Mouse (Mus musculus): ENCODE data around the gene Fkbp1b.
"Not testable (repeated sequence)": the region's sequence is repeated elsewhere in the genome, so short reads cannot be mapped to it uniquely, and the experiment has no call there.

The Fkbp1b gene

DNA sequence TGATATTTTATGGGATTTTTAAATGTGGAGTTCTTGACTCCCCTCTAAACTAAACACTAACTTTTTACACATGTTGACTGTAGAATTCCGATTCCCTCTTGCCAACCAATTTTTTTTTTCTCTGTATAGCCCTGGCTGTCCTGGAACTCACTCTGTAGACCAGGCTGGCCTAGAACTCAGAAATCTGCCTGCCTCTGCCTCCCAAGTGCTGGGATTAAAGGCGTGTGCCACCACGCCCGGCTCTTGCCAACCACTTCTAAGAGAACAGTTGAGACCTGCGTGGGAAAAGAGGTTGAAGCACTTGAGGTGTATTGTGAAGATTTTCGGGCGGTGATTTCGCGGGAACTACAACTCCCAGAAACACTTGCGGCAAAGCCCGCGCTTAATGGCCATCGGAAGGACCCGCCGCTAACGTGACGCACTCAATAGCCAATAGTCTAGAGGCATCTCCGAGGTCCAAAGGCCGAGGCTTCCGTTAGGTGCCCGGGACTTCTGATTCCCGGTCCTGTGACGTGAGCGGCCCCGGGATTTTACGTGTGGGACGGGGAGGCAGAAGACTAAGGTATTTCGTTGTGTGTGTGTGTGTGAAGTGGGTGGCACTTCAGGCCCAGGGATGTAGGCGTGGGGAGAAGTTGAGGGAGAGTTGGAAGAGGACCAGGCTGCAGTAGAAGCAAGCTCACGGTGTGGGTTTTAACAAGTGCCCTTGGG lies 1.7 kb upstream of the Fkbp1b start, which contains the start of gene Wdcp:
Gene Wdcp, plus strand, starts transcription at position 414 of the 708 bp plus-strand sequence.
- DNase-seq (ENCODE audit: low spot score), result peak; percentile 93

DNA sequence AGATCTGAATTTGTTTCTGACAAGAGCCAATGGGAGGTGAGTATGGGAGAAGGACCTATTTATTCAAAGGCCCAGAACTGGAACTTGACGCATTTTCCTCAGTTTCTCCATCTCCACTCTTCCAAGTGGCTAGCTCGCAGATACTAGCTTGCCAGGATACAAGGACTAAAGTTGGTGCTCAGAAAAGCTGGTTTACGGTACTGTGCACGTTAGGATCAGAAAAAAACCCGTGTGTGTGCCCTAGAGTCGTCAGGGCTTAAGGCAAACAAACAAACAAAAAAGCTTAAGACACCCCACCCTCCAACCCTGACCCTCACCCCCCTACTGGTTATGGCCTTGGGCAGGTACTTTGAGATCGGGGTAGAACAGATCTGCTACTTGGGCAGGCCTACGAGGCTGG lies 1.1 kb upstream of the Fkbp1b start:
- no peak for DNase-seq (ENCODE audit: low spot score)

DNA sequence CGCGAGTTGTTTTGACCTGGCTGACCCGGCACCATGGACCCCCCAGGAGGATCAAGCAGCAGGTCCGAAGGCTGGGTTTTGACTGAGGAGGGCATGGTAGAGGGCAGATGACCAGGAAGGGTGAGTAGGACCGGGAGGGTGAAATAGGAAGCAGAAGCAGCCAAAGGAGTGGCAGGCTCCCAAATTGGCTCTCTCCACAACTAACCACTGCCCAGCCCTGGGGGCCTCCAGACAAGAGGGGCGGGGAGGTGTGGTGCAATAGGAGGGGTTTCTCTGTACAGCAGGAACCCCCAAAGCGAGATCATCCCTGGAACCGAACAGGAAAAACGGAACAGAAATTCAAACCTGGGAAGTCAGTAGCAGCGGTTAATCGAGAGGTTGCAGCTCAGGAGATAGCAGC lies 650 bp downstream of the Fkbp1b start:
- no peak for DNase-seq (ENCODE audit: low spot score)

GRCm38 (mm10) chr12:4840010-4840409 lies 1.4 kb downstream of the Fkbp1b start:
- no peak for DNase-seq (ENCODE audit: low spot score)

DNA sequence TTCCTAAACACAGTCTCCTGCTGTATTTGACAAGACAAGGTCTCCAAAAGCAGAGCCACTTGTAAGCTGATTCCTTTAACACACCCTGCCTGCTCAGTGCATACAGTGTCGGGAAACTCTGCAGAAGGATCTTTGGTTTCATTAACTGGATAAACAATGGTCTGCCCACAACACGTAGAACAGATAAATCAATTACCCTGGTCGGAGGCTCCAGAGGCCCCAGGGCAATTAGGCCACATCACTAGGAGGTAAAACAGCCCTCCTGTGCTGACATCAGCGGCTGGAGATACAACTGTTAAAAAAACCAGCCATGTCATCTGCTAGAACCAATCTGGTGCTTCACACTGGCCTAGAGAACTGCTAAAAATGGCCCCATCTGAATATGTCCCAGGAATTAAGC lies 4.4 kb downstream of the Fkbp1b start:
- DNase-seq (ENCODE audit: low spot score), result no peak

GRCm38 (mm10) chr12:4827256-4827655 lies 14.1 kb downstream of the Fkbp1b start:
- DNase-seq (ENCODE audit: low spot score), result no peak

DNA sequence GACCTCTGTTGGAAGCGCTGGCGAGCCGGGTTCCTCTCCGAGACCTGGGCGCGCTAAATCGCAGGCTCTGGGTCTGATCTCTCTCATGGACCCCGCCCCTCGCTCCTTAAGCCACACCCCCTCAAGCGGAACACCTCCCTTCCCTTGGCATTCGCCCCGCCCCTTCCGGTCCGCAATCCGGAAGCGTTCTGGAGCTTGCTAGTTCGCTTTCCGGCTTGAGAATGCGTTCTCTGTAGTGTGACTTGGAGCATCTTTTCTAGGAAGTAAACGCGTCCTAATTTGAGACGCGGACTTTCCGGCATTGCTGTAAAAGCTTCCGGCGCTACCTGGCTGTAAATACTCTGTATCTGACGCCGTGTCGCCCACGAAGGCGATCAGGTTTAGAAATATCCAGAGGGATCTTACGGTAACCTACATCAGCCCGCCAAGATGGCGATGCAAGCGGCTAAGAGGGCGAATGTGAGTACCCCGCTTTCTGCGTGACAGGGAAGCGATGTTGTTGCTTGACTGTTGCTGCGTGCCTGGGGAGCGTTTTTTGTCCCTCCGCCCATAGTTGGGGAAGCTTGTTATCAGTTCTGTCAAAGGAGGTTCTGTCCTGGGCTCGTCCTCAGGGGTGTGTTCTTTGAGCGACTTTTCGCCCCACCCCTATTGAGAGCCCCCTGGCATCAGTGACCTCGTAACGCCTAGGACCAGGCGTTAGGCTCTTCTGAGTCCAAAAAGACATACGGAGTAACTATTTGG lies 23.9 kb downstream of the Fkbp1b start, which contains the start of gene Sf3b6:
Gene Sf3b6, plus strand, starts transcription at position 184 of the 741 bp plus-strand sequence.
- DNase-seq (ENCODE audit: low spot score), result peak; percentile 99

GRCm38 (mm10) chr12:4816680-4817360 lies 24.6 kb downstream of the Fkbp1b start:
- no peak for DNase-seq (ENCODE audit: low spot score)

DNA sequence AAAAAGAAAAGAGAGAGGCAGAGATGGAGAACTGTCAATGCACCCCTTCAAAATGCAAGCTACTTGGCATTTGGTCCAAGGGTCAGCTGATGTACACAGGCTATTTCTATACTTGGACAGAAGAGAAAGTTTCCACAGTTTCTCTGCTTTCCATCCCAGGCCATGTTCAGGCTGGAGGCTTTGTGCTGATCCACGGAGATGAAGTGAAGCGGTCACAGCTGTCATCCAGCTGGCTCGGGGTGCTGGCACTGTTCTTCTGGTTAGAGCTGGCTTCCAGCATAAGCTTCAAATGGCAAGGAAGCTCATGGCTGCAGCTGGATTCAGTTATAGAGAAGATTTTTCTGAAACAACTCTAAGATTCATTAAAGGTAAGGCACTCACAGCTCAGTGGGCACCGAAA lies 27.8 kb downstream of the Fkbp1b start:
- DNase-seq (ENCODE audit: low spot score), result peak; percentile 44

DNA sequence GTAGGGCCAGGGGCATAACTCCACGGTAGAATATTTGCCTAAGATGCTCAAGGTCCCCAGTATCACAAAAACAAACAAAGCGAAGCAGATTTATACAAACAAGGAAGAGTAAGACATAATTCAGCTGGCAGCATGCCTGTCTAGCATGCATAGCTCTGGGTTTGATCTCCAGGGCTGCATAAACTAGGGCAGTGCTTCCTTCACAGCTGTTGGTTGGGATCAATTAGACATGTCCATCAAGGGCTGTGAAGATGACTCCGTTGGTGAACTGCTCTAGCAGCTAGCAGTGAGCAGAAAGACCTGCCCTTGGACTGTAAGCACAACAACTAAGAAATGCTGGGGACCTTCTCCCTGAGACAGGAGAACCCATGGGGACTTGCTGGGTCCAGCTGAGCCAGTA lies 29.7 kb downstream of the Fkbp1b start:
- DNase-seq (ENCODE audit: low spot score), result no peak

- DNase-seq (ENCODE audit: low spot score), result no peak
These were observed 30.4 kb downstream of the Fkbp1b start for GRCm38 (mm10) chr12:4811036-4811435.

GRCm38 (mm10) chr12:4797471-4797870 lies 43.9 kb downstream of the Fkbp1b start:
- not testable (repeated sequence) for DNase-seq (ENCODE audit: low spot score)

- DNase-seq (ENCODE audit: low spot score), result no peak
These were observed 47.7 kb downstream of the Fkbp1b start for GRCm38 (mm10) chr12:4793718-4794117.

DNA sequence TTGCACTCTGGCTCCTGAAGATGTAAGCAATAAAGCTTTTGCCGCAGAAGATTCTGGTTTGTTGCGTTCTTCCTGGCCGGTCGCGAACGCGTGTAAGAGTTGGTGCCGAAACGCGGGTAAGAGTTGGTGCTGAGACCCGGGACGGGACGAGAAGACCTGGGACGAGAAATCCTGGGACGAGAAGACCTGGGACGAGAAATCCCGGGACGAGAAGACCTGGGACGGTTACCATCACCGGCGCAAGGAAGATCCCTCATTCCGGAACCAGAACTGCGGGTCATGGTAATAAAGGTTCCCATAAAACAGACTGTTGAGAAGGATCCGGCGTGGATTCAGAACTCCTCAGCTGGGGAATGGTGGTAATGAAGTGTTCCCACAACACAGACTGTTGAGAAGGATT lies 53.3 kb downstream of the Fkbp1b start:
- DNase-seq (ENCODE audit: low spot score), result not testable (repeated sequence)

- no peak for DNase-seq (ENCODE audit: low spot score)
These were observed 56.9 kb downstream of the Fkbp1b start for GRCm38 (mm10) chr12:4784466-4784865.

DNA sequence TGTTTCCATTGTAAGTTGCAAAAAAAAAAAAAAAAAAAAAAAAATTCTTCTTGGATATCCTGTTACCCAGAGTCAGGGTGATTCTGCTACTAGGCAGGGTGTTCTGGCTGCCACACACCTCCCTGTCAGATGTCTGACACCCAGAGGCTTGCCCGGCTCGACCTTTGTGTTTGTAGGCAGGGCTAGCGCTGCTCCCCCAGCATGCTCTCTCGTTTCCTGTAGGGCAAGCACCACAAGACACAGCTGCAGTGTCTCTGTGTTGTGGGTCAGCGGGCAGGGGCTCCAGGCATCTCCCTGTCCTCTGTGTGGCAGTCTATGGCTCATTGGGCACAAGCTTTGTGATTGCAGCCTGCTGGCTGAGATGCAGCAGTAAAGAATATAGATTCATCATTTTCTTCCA lies 57.8 kb downstream of the Fkbp1b start:
- no peak for DNase-seq (ENCODE audit: low spot score)
